Mouse (Mus musculus): ENCODE measurements around the gene Pitpnm2.
"Not testable (repeated sequence)": the region's sequence is repeated elsewhere in the genome, so short reads cannot be mapped to it uniquely, and the experiment has no call there.

Gene Pitpnm2

GRCm38 (mm10) chr5:124221037-124221735 is 28.4 kb downstream of the Pitpnm2 start:
- DNase-seq (ENCODE audit: low spot score in 2 of 2), result no peak

- no peak for DNase-seq (ENCODE audit: low spot score in 2 of 2)
Measured at GRCm38 (mm10) chr5:124220551-124220950, 29.0 kb downstream of the Pitpnm2 start.

GRCm38 (mm10) chr5:124219431-124219830 is 30.1 kb downstream of the Pitpnm2 start:
- DNase-seq (ENCODE audit: low spot score in 2 of 2), result no peak

GRCm38 (mm10) chr5:124218986-124219385 is 30.6 kb downstream of the Pitpnm2 start:
- DNase-seq (ENCODE audit: low spot score in 2 of 2), result no peak

- no peak for DNase-seq (ENCODE audit: low spot score in 2 of 2)
Measured at GRCm38 (mm10) chr5:124217566-124218249, 31.9 kb downstream of the Pitpnm2 start.

- not testable (repeated sequence) for DNase-seq (ENCODE audit: low spot score in 2 of 2)
Measured at GRCm38 (mm10) chr5:124217092-124217491, 32.5 kb downstream of the Pitpnm2 start.

GRCm38 (mm10) chr5:124216403-124216802 is 33.2 kb downstream of the Pitpnm2 start:
- DNase-seq (ENCODE audit: low spot score in 2 of 2), result no peak

GRCm38 (mm10) chr5:124215647-124216046 is 33.9 kb downstream of the Pitpnm2 start:
- no peak for DNase-seq (ENCODE audit: low spot score in 2 of 2)

- DNase-seq (ENCODE audit: low spot score in 2 of 2), result peak in 1 of 2 experiments; percentile 43
Measured at GRCm38 (mm10) chr5:124214516-124215145, 34.9 kb downstream of the Pitpnm2 start.

GRCm38 (mm10) chr5:124213588-124214469 is 35.7 kb downstream of the Pitpnm2 start:
- DNase-seq (ENCODE audit: low spot score in 2 of 2), result no peak

- DNase-seq (ENCODE audit: low spot score in 2 of 2), result no peak
Measured at GRCm38 (mm10) chr5:124211669-124212068, 37.9 kb downstream of the Pitpnm2 start.

GRCm38 (mm10) chr5:124211234-124211633 is 38.3 kb downstream of the Pitpnm2 start:
- no peak for DNase-seq (ENCODE audit: low spot score in 2 of 2)

- no peak for DNase-seq (ENCODE audit: low spot score in 2 of 2)
Measured at GRCm38 (mm10) chr5:124210281-124211016, 39.1 kb downstream of the Pitpnm2 start.

- no peak for DNase-seq (ENCODE audit: low spot score in 2 of 2)
Measured at GRCm38 (mm10) chr5:124209850-124210249, 39.7 kb downstream of the Pitpnm2 start.

GRCm38 (mm10) chr5:124208030-124208429 is 41.5 kb downstream of the Pitpnm2 start:
- no peak for DNase-seq (ENCODE audit: low spot score in 2 of 2)

- DNase-seq (ENCODE audit: low spot score in 2 of 2), result no peak
Measured at GRCm38 (mm10) chr5:124206481-124207038, 43.0 kb downstream of the Pitpnm2 start.

GRCm38 (mm10) chr5:124205809-124206380 is 43.7 kb downstream of the Pitpnm2 start:
- no peak for DNase-seq (ENCODE audit: low spot score in 2 of 2)

- DNase-seq (ENCODE audit: low spot score in 2 of 2), result no peak
Measured at GRCm38 (mm10) chr5:124205211-124205610, 44.3 kb downstream of the Pitpnm2 start.

- DNase-seq (ENCODE audit: low spot score in 2 of 2), result no peak
Measured at GRCm38 (mm10) chr5:124204127-124204794, 45.3 kb downstream of the Pitpnm2 start.

GRCm38 (mm10) chr5:124203251-124203650 is 46.3 kb downstream of the Pitpnm2 start:
- no peak for DNase-seq (ENCODE audit: low spot score in 2 of 2)

All from spleen, postnatal 14 days (tissue).